Mouse (Mus musculus) left cerebral cortex, postnatal 10 days (tissue): ENCODE results near the gene Phldb2. TPM values are rescaled to one million over a fixed set of nuclear protein-coding genes. Genes with fewer than 3 reads are reported as not detected.
A peak's percentile ranks its signal among the peaks of the same experiment; 100 is the strongest.

Experiments
- DNase-seq, 2 experiments: peaks; one replicate each; pipeline ENCODE4 v3.0.0; 2021 to 2022; ENCODE audit warnings: low spot score in 2 of 2, mixed read lengths in 1 of 2; ENCODE audit errors: extremely low spot score in 1 of 2
- intact Hi-C: fragments of 180-260 bp; cut with DNase I; formaldehyde crosslinking; loops from one replicate; pipeline ENCODE4 v1.15.1; 2025
- total RNA-seq, 2 experiments: library from RNA; stranded (reverse); gene quantifications; 2 replicates each; pipeline ENCODE4 v1.2.3; 2021

Gene Phldb2
- total RNA-seq, 2 experiments from 2014 or later = 6.6 to 9.9 TPM

GRCm38 (mm10) chr16:45767853-45768640, 185.4 kb downstream of the Phldb2 start:
- intact Hi-C loops = no loop called here
- no peak for DNase-seq

- no peak for DNase-seq
- intact Hi-C loops = no loop called here
Observed at GRCm38 (mm10) chr16:45767434-45767833, 186.0 kb downstream of the Phldb2 start.

GRCm38 (mm10) chr16:45765801-45766494, 187.4 kb downstream of the Phldb2 start:
- intact Hi-C loops = no loop called here
- no peak for DNase-seq

- intact Hi-C loops = no loop called here
- DNase-seq = no peak
Observed at GRCm38 (mm10) chr16:45765102-45765501, 188.3 kb downstream of the Phldb2 start.

GRCm38 (mm10) chr16:45762859-45763505, 190.4 kb downstream of the Phldb2 start:
- no peak for DNase-seq
- intact Hi-C loops = loop anchor here (5.0 kb wide), 1 partner anchor 49 kb away; no protein-coding TSS in a partner anchor

- DNase-seq = no peak
- intact Hi-C loops = loop anchor here (5.0 kb wide), 1 partner anchor 51 kb away; no protein-coding TSS in a partner anchor
Observed at GRCm38 (mm10) chr16:45761425-45761824, 192.0 kb downstream of the Phldb2 start.

GRCm38 (mm10) chr16:45758726-45759269, 194.6 kb downstream of the Phldb2 start:
- DNase-seq = no peak
- intact Hi-C loops = loop anchor here (10.0 kb wide), 1 partner anchor 266 kb away; no protein-coding TSS in a partner anchor

GRCm38 (mm10) chr16:45757421-45758078, 195.8 kb downstream of the Phldb2 start:
- peak in 1 of 2 experiments; percentile 80 for DNase-seq
- intact Hi-C loops = loop anchor here (2.0 to 10.0 kb wide), 2 partner anchors 209 to 267 kb away; no protein-coding TSS in a partner anchor

- intact Hi-C loops = loop anchor here (2.0 to 10.0 kb wide), 2 partner anchors 210 to 268 kb away; no protein-coding TSS in a partner anchor
- DNase-seq = peak in 1 of 2 experiments; percentile 72
Observed at GRCm38 (mm10) chr16:45756855-45757254, 196.5 kb downstream of the Phldb2 start.

GRCm38 (mm10) chr16:45743591-45744144, 209.7 kb downstream of the Phldb2 start:
- no peak for DNase-seq
- intact Hi-C loops = no loop called here

GRCm38 (mm10) chr16:45742615-45743476, 210.6 kb downstream of the Phldb2 start, which contains the start of gene Abhd10:
Gene Abhd10, minus strand, starts transcription at chr16:45742955.
- intact Hi-C loops = no loop called here
- peak; percentile 92 to 97 for DNase-seq

- intact Hi-C loops = no loop called here
- DNase-seq = no peak
Observed at GRCm38 (mm10) chr16:45737880-45738279, 215.5 kb downstream of the Phldb2 start.

GRCm38 (mm10) chr16:45736724-45737123, 216.7 kb downstream of the Phldb2 start:
- DNase-seq = no peak
- intact Hi-C loops = no loop called here

GRCm38 (mm10) chr16:45729163-45729562, 224.2 kb downstream of the Phldb2 start:
- DNase-seq = no peak
- intact Hi-C loops = loop anchor here (10.0 kb wide), 1 partner anchor 536 kb away; no protein-coding TSS in a partner anchor

- intact Hi-C loops = loop anchor here (10.0 kb wide), 1 partner anchor 540 kb away; no protein-coding TSS in a partner anchor
- peak in 1 of 2 experiments; percentile 60 for DNase-seq
Observed at GRCm38 (mm10) chr16:45724742-45725102, 228.7 kb downstream of the Phldb2 start.

GRCm38 (mm10) chr16:45724061-45724741, 229.2 kb downstream of the Phldb2 start, which contains the start of gene Tagln3:
Gene Tagln3, minus strand, starts transcription at chr16:45724608.
- DNase-seq = peak; percentile 76 to 81
- intact Hi-C loops = loop anchor here (10.0 kb wide), 1 partner anchor 541 kb away; no protein-coding TSS in a partner anchor
